In genomic region chr5:129994989-129995388, GRCm38 (mm10) we compare ENCODE assay signal across 25 mouse cellular contexts. TPM values are rescaled to one million over a fixed set of nuclear protein-coding genes. Genes with fewer than 3 reads are reported as not detected.
DNase-seq lines count a peak whose midpoint lies in the region; ATAC-seq and TF ChIP-seq lines count a peak whose summit lies in the region.
"Had no signal": no experiment of that assay in that cellular context is flagged by ENCODE, and none has a peak within 500 bp of the region (broad histone marks: within the 10 kb centered on the region; RNA-seq: fewer than 3 reads in every experiment).

No protein-coding gene starts in this region.

- no peak for TF ChIP-seq POLR2A in bone marrow macrophage, adult 2 months (IDR thresholded peaks at IDR 0.05; ENCODE audit: borderline replicate concordance, low read depth, low read length)

- H3K36me3 ChIP-seq in liver, embryonic 13.5 days, result peaks cover 54% of the 10 kb centered on the region
- peaks cover 5% of the 10 kb centered on the region for H3K36me3 ChIP-seq in liver, embryonic 11.5 days (ENCODE audit: control insufficient read depth, insufficient read depth, low read length)

- no peak overlapping the region for H3K9ac ChIP-seq in liver, embryonic 13.5 days
- no peak overlapping the region for H3K9ac ChIP-seq in liver, embryonic 11.5 days (ENCODE audit: low read depth, low read length)
- H3K9ac ChIP-seq: embryonic facial prominence, embryonic 13.5 days; embryonic facial prominence, embryonic 15.5 days; forebrain, embryonic 12.5 days had no signal

- H3K9me3 ChIP-seq in liver, embryonic 13.5 days (replicated peaks), result no peaks in the 10 kb centered on the region
- no peaks in the 10 kb centered on the region for H3K9me3 ChIP-seq in liver, embryonic 11.5 days (ENCODE audit: control insufficient read depth, low read length)
- H3K9me3 ChIP-seq: embryonic facial prominence, embryonic 13.5 days; embryonic facial prominence, embryonic 15.5 days; forebrain, embryonic 10.5 days; forebrain, embryonic 12.5 days had no signal

- H3K4me3 ChIP-seq in liver, embryonic 13.5 days (replicated peaks), result no peak overlapping the region
- no peak overlapping the region for H3K4me3 ChIP-seq in liver, embryonic 11.5 days (ENCODE audit: low read depth, low read length)
- no peak overlapping the region for H3K4me3 ChIP-seq in bone marrow macrophage, adult 2 months (ENCODE audit: insufficient read depth, low read length)
- H3K4me3 ChIP-seq: embryonic facial prominence, embryonic 13.5 days; embryonic facial prominence, embryonic 15.5 days; erythroblast, embryonic 14.5 days; forebrain, embryonic 10.5 days; forebrain, embryonic 12.5 days had no signal

- peak; percentile 93 for DNase-seq in heart, adult 11 months
- no peak for DNase-seq in heart, adult 9 months (ENCODE audit: low spot score in 2 of 2)
- no peak for DNase-seq in liver, embryonic 13.5 days
- DNase-seq in liver, embryonic 11.5 days (ENCODE audit: low spot score), result no peak
- no peak for DNase-seq in cerebellum, postnatal 36 days
- no peak for DNase-seq in cerebellum, adult 9-10 months
- DNase-seq: adrenal gland, adult 8-10 months; adrenal gland, postnatal 14 days; adrenal gland, postnatal 36 days; B cell, adult 2 months; cerebellum, adult 11 months; cerebellum, adult 18-20 months; cerebellum, adult 8-10 months; cerebellum, postnatal 10 days; cerebellum, postnatal 25 days; embryo, embryonic 11 days had no signal

- no peak overlapping the region for H3K4me2 ChIP-seq in liver, embryonic 13.5 days
- H3K4me2 ChIP-seq in liver, embryonic 11.5 days, result no peak overlapping the region
- H3K4me2 ChIP-seq: embryonic facial prominence, embryonic 13.5 days; embryonic facial prominence, embryonic 15.5 days; forebrain, embryonic 12.5 days had no signal

- WGBS in liver, embryonic 13.5 days (ENCODE audit: insufficient replicate concordance), result 85% methylated on average over 7 of the region's 7 CpGs
- 93% methylated on average over 7 of the region's 7 CpGs for whole genome bisulfite sequencing in liver, embryonic 11.5 days

- 0 out of 2 replicates have a peak overlapping the region, but pooled peaks have one; percentile 92 for H3K27ac ChIP-seq in liver, embryonic 13.5 days
- H3K27ac ChIP-seq in liver, embryonic 11.5 days (ENCODE audit: low read depth, low read length), result no peak overlapping the region
- H3K27ac ChIP-seq in bone marrow macrophage, adult 2 months (ENCODE audit: insufficient read depth, low read depth, low read length), result peak overlapping the region; percentile 65
- H3K27ac ChIP-seq: embryonic facial prominence, embryonic 13.5 days; embryonic facial prominence, embryonic 15.5 days; forebrain, embryonic 10.5 days; forebrain, embryonic 12.5 days had no signal

- ATAC-seq in liver, embryonic 13.5 days (ENCODE audit: low read depth), result no peak
- ATAC-seq in liver, embryonic 11.5 days (replicated peaks; ENCODE audit: low FRiP score), result no peak
- ATAC-seq: CD4-positive, CD25-positive, alpha-beta regulatory T cell, adult 4 months; forebrain, embryonic 14.5 days; forebrain, embryonic 16.5 days had no signal

- H3K4me1 ChIP-seq in liver, embryonic 13.5 days (replicated peaks), result peaks cover 52% of the 10 kb centered on the region
- H3K4me1 ChIP-seq in liver, embryonic 11.5 days (replicated peaks; ENCODE audit: control insufficient read depth, insufficient read depth, low read length), result peaks cover 3% of the 10 kb centered on the region; the same call in 1 of the 2 replicates
- H3K4me1 ChIP-seq in bone marrow macrophage, adult 2 months (ENCODE audit: control insufficient read depth, insufficient read depth, low read length), result peaks cover 26% of the 10 kb centered on the region
- H3K4me1 ChIP-seq: embryonic facial prominence, embryonic 13.5 days; embryonic facial prominence, embryonic 15.5 days; forebrain, embryonic 10.5 days; forebrain, embryonic 12.5 days had no signal

- no peak for TF ChIP-seq CTCF in bone marrow macrophage, adult 2 months (IDR thresholded peaks at IDR 0.05; ENCODE audit: low read depth, low read length)

- H3K27me3 ChIP-seq in liver, embryonic 13.5 days, result no peaks in the 10 kb centered on the region
- no peaks in the 10 kb centered on the region for H3K27me3 ChIP-seq in liver, embryonic 11.5 days (replicated peaks; ENCODE audit: control insufficient read depth, insufficient read depth, low read length)
- H3K27me3 ChIP-seq: embryonic facial prominence, embryonic 13.5 days; embryonic facial prominence, embryonic 15.5 days; forebrain, embryonic 12.5 days had no signal

RNA-seq across cellular contexts. Expression of gene Gusb, which starts 7.9 kb away (rescaled TPM):
- polyA plus RNA-seq in liver, embryonic 13.5 days (2015; fragmentation: Nextera tagmentation; extraction: Ambion mirVana), result 42.0 and 47.9 TPM in 2 replicates
- 82.5 and 89.9 TPM in 2 replicates for polyA plus RNA-seq in liver, embryonic 11.5 days (2014; fragmentation: Nextera tagmentation; extraction: Ambion mirVana)
- 340 and 349 TPM in 2 replicates for polyA plus RNA-seq in bone marrow macrophage, adult 2 months (2012; ENCODE audit: insufficient read depth, insufficient read length, missing spikeins)

RNA-seq across cellular contexts. Expression of gene Asl, which starts 34.1 kb away (rescaled TPM):
- 37.8 and 45.2 TPM in 2 replicates for polyA plus RNA-seq in liver, embryonic 13.5 days (2015; fragmentation: Nextera tagmentation; extraction: Ambion mirVana)
- 51.8 and 61.0 TPM in 2 replicates for polyA plus RNA-seq in liver, embryonic 11.5 days (2014; fragmentation: Nextera tagmentation; extraction: Ambion mirVana)
- 72.7 and 80.7 TPM in 2 replicates for polyA plus RNA-seq in bone marrow macrophage, adult 2 months (2012; ENCODE audit: insufficient read depth, insufficient read length, missing spikeins)

RNA-seq across cellular contexts. Expression of gene Crcp, which starts 34.1 kb away (rescaled TPM):
- 31.6 and 34.4 TPM in 2 replicates for polyA plus RNA-seq in liver, embryonic 13.5 days (2015; fragmentation: Nextera tagmentation; extraction: Ambion mirVana)
- polyA plus RNA-seq in liver, embryonic 11.5 days (2014; fragmentation: Nextera tagmentation; extraction: Ambion mirVana), result 30.8 and 34.8 TPM in 2 replicates
- polyA plus RNA-seq in bone marrow macrophage, adult 2 months (2012; ENCODE audit: insufficient read depth, insufficient read length, missing spikeins), result 30.1 and 31.5 TPM in 2 replicates

RNA-seq across cellular contexts. Expression of gene Vkorc1l1, which starts 53.2 kb away (rescaled TPM):
- polyA plus RNA-seq in liver, embryonic 13.5 days (2015; fragmentation: Nextera tagmentation; extraction: Ambion mirVana), result 22.9 and 29.4 TPM in 2 replicates
- polyA plus RNA-seq in liver, embryonic 11.5 days (2014; fragmentation: Nextera tagmentation; extraction: Ambion mirVana), result 29.4 and 30.4 TPM in 2 replicates
- polyA plus RNA-seq in bone marrow macrophage, adult 2 months (2012; ENCODE audit: insufficient read depth, insufficient read length, missing spikeins), result 16.5 and 17.7 TPM in 2 replicates
